Mouse (Mus musculus) testis, adult 2 months (tissue): Measurements from ENCODE around the gene Hlf.

ENCODE experiments used
- CTCF ChIP-seq: fragments of 200-500 bp; IDR thresholded peaks from 2 replicates; pipeline ENCODE4 v1.5.1; 2012; ENCODE audit warnings: low read depth, mild to moderate bottlenecking, inconsistent platforms, low read length, moderate library complexity; ENCODE audit not compliant: control insufficient read depth, insufficient read depth, insufficient replicate concordance
- POLR2A ChIP-seq: fragments of 200-500 bp; IDR thresholded peaks from 2 replicates; pipeline ENCODE4 v1.6.1; 2012; ENCODE audit warnings: low read depth, mild to moderate bottlenecking, inconsistent platforms, low read length, moderate library complexity; ENCODE audit not compliant: control insufficient read depth

GRCm38 (mm10) chr11:90356495-90357304, 34.0 kb downstream of the Hlf start:
- TF ChIP-seq CTCF (no peak), POLR2A (no peak)
